Mouse (Mus musculus): Measurements from ENCODE around the gene Ifi208. TPM values are rescaled to one million over a fixed set of nuclear protein-coding genes. Genes with fewer than 3 reads are reported as not detected.
"Not testable (repeated sequence)": the region's sequence is repeated elsewhere in the genome, so short reads cannot be mapped to it uniquely, and the experiment has no call there.

Ifi208 gene
- total RNA-seq (2021): under 1 TPM in 1 of 2 experiments, not detected in 1; 0.12 TPM

- intact Hi-C loops (cut with DNase I); DNase-seq: not testable (repeated sequence)
Observed at GRCm38 (mm10) chr1:173673458-173674097, at the start of gene Ifi208. Ifi208 (plus strand) TSS chr1:173673675.

- no peak for DNase-seq
- intact Hi-C loops (cut with DNase I): no loop called here
Observed at GRCm38 (mm10) chr1:173624052-173624451, 49.4 kb upstream of the Ifi208 start.

DNA sequence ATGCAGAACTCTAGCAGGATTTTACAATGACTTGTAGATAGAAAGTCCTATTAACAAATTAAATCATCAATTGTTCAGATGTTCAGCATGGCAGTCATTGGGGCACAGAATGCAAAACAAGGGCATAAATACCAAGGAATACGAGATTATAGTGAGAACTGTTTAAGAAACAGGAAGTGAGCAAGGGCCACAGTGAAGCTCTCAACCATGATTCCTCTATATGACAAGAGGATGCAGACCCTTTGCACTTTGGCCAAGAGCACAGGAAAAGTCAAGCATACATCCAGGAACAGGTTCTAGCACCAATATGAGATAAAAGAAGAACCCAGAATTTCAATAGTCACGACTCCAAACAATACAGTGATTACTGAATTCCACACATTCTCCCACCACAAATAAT, 46.8 kb upstream of the Ifi208 start:
- intact Hi-C loops (cut with DNase I): no loop called here
- DNase-seq: no peak

- intact Hi-C loops (cut with DNase I); DNase-seq: not testable (repeated sequence)
Observed at GRCm38 (mm10) chr1:173630622-173631021, 42.9 kb upstream of the Ifi208 start, which contains the start of gene Ifi209. Ifi209 (plus strand) TSS chr1:173630917.

DNA sequence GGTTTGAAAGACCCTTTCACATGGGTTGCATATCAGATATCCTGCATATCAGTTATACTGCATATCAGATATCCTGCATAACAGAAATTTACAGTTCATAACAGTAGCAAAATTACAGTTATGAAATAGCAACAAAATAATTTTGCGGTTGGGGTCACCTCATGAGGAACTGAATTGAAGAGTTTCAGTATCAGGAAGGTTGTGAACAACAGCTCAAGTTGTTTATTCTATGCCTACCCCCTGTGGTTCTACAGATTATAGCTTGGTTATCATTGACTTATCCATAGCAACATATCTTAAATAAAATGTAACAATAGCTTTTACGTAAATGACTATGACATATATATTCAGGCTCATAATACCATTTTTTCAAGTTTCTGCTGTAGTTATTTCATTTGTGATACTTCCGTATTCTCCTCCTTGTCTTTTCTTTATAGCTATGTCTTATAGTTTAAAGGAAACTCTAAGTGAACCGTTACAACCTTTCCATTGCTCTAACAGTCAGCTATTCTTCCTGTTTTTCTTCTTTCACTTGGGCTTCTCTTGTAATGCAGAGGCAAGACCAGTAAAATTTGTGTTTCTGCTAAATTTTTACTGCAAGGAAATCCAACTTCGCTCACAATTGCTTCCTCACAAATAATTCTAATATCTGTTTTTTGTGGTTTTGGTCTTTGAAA, 39.4 kb upstream of the Ifi208 start:
- no peak for DNase-seq
- intact Hi-C loops (cut with DNase I): no loop called here

GRCm38 (mm10) chr1:173645393-173645792, 28.1 kb upstream of the Ifi208 start:
- intact Hi-C loops (cut with DNase I): no loop called here
- DNase-seq: no peak

GRCm38 (mm10) chr1:173657973-173658372, 15.5 kb upstream of the Ifi208 start:
- intact Hi-C loops (cut with DNase I): no loop called here
- no peak for DNase-seq

- intact Hi-C loops (cut with DNase I): not testable (repeated sequence)
Observed at GRCm38 (mm10) chr1:173678605-173679004, 5.1 kb downstream of the Ifi208 start.

DNA sequence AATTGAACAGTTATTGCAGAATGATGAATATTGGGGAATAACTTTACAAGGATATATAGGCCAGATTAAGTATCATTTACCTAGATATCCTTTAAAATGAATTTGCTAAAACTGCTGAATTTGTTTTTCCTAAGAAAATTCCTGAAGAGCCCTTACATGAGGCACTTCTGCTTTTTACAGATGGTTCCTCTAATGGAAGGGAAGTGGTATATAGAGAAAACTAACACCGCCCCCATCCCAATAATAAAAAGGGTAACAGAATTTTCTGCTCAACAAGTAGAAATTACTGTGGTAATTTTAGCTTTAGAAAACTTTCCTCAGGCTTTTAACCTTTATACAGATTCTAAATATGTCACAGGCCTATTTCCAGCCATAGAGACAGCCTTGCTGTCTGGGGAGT, 20.8 kb downstream of the Ifi208 start:
- DNase-seq: no peak
- intact Hi-C loops (cut with DNase I): no loop called here

More at GRCm38 (mm10) chr1:173678605-173679004, 5.1 kb downstream of the Ifi208 start:
- DNase-seq: not testable (repeated sequence)

DNA sequence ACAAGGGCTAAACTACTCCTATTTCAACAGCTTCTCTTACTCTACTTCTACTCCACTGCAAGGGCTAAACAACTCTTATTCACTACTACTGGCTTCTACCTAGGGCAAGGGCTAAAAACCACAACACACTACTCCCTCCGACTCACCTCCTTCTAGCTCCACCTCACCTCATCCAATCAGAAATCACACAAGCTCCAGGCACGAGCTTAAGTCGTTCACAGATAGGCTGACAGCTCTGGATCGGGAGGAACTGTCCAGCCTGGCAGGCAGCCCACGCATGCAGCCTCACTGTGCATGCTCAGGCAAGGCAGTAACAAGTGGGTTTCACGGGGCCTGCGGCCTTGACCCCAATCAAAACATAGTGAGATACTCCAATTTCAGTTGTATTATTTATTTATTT, 59.7 kb downstream of the Ifi208 start:
- intact Hi-C loops (cut with DNase I): no loop called here
- peak; percentile 2 for DNase-seq

GRCm38 (mm10) chr1:173735015-173735414, 61.5 kb downstream of the Ifi208 start:
- DNase-seq; intact Hi-C loops (cut with DNase I): not testable (repeated sequence)

- DNase-seq: no peak
- intact Hi-C loops (cut with DNase I): no loop called here
Observed at GRCm38 (mm10) chr1:173736986-173737385, 63.5 kb downstream of the Ifi208 start.

DNA sequence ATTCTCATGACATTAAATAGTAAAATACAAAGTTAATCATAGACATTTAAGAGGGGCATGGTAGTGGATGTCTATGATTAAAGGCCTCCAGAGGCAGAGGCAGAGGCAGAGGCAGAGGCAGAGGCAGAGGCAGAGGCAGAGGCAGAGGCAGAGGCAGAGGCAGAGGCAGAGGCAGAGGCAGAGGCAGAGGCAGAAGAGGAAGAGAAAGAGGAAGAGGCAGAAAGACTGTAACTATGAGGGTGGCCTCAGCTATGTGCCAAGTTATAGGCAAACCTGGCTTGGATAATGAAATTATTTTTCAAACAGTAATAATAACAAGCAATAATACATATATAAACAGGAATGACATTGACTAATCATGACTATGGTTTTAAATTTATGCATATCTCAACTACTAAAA, 67.1 kb downstream of the Ifi208 start:
- DNase-seq: no peak
- intact Hi-C loops (cut with DNase I): no loop called here

DNA sequence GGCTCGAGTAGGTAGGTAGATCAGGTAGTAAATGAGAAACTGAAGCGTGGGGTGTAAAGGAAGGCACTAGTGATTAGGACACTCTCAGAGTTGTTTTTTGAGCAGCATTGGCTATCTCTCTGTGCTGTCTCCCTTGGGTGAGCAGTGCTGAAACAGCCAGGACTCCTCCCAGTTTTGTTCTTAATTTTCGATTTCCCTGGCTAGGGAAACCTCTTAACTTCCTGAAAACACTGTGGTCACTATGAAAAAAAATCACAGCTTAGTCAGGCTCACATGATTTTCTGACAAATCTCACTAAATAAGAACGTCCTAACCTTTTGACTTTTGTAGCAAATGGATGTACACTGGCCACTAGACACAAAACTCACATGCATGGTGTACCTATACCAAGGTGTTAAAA, 68.2 kb downstream of the Ifi208 start, which contains the start of gene Ifi207:
Gene Ifi207 (minus strand): TSS at position 92 of the 400 bp plus-strand sequence.
- DNase-seq: no peak
- intact Hi-C loops (cut with DNase I): no loop called here

- intact Hi-C loops (cut with DNase I): no loop called here
- no peak for DNase-seq
Observed at GRCm38 (mm10) chr1:173742262-173742661, 68.8 kb downstream of the Ifi208 start.

Small RNAs within 50 kb of the gene (microRNA-seq; reads per million reads assigned to microRNA genes)
- not detected for gene Gm44339

Other genes with a start within 250 kb of the Ifi208 start
- gene Ifi206, start 182.6 kb upstream of the Ifi208 start, total RNA-seq (2021): not detected
- not detected for gene Ifi214, start 137.7 kb upstream of the Ifi208 start, total RNA-seq (2021)
- gene Ifi213, start 74.4 kb upstream of the Ifi208 start, total RNA-seq (2021): under 1 TPM in 1 of 2 experiments, not detected in 1; 0.12 TPM
- not detected for gene Ifi209, start 42.8 kb upstream of the Ifi208 start, total RNA-seq (2021)
- gene Ifi207, start 68.1 kb downstream of the Ifi208 start, total RNA-seq (2021): under 1 TPM; 0.24 to 0.28 TPM
- gene Ifi204, start 93.3 kb downstream of the Ifi208 start, total RNA-seq (2021): under 1 TPM in 1 of 2 experiments, not detected in 1; 0.16 TPM
- under 1 TPM in 1 of 2 experiments, not detected in 1; 0.26 TPM for gene Ifi211, start 239.4 kb downstream of the Ifi208 start, total RNA-seq (2021)